In the genomic region with DNA sequence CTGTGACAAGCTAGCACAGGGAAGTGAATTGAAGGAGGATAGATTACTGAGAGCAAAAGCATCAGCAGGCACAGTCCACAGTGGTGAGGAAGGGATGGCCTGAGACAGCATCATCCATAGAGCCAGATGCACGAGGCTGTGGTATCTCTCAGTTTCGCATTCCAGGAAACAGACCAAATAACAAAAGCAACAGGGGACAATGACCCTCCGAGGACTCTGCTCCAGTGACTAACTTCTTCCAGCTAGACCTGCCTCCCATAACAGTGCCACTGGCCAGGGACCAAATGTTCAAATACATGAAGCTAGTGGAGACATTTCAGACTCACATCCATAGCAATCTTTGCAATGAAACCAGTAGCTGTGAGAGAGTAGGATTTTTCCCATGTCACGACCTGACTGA, we compare ENCODE assay signal across 18 mouse cellular contexts. TPM values are rescaled to one million over a fixed set of nuclear protein-coding genes. Genes with fewer than 3 reads are reported as not detected.
DNase-seq lines count a peak whose midpoint lies in the region; ATAC-seq lines count a peak whose summit lies in the region.
"Had no signal": no experiment of that assay in that cellular context is flagged by ENCODE, and none has a peak within 500 bp of the region (broad histone marks: within the 10 kb centered on the region; RNA-seq: fewer than 3 reads in every experiment).

No protein-coding gene starts in this region.

- H3K36me3 ChIP-seq in heart, embryonic 12.5 days = no peaks in the 10 kb centered on the region
- H3K36me3 ChIP-seq: embryonic facial prominence, embryonic 10.5 days; embryonic facial prominence, embryonic 12.5 days; forebrain, embryonic 15.5 days had no signal

- no peak for DNase-seq in heart, adult 8-10 months (ENCODE audit: low spot score)
- DNase-seq in heart, postnatal 4 days = peak; percentile 10
- no peak for DNase-seq in heart, adult 18-20 months
- DNase-seq in Muller cell, postnatal 12 days (ENCODE audit: inconsistent ontology term) = peak; percentile 62
- no peak for DNase-seq in left cerebral cortex, postnatal 10 days (ENCODE audit: extremely low spot score in 1 of 2, low spot score in 2 of 2)
- DNase-seq: adrenal gland, adult 8-10 months; adrenal gland, postnatal 14 days; adrenal gland, postnatal 36 days; cerebellum, adult 11-12 months; cerebellum, adult 2 months; cerebellum, adult 9-10 months had no signal

- 33% methylated on average over 4 of the region's 4 CpGs for WGBS in heart, embryonic 12.5 days

- intact Hi-C loops in left cerebral cortex, postnatal 10 days (cut with DNase I) = no loop called here

- H3K27me3 ChIP-seq in heart, embryonic 12.5 days (replicated peaks) = no peaks in the 10 kb centered on the region
- H3K27me3 ChIP-seq: embryonic facial prominence, embryonic 12.5 days; forebrain, embryonic 13.5 days; forebrain, embryonic 15.5 days; Patski had no signal

- peak; percentile 36; the same call in 1 of the 2 replicates for ATAC-seq in heart, embryonic 12.5 days (ENCODE audit: insufficient number of reproducible peaks, low FRiP score)
- ATAC-seq: activated CD4-positive, CD25-positive, alpha-beta regulatory T cell, adult 4 months; forebrain, embryonic 13.5 days; forebrain, embryonic 15.5 days; Patski had no signal

- H3K9ac ChIP-seq in heart, embryonic 12.5 days = no peak overlapping the region
- H3K9ac ChIP-seq: embryonic facial prominence, embryonic 12.5 days; forebrain, embryonic 13.5 days; forebrain, embryonic 15.5 days had no signal

- H3K27ac ChIP-seq in heart, embryonic 12.5 days (ENCODE audit: poor library complexity, severe bottlenecking) = no peak overlapping the region
- H3K27ac ChIP-seq: embryonic facial prominence, embryonic 10.5 days; embryonic facial prominence, embryonic 12.5 days; forebrain, embryonic 13.5 days; forebrain, embryonic 15.5 days had no signal

- H3K9me3 ChIP-seq in heart, embryonic 12.5 days (replicated peaks) = no peaks in the 10 kb centered on the region
- H3K9me3 ChIP-seq: embryonic facial prominence, embryonic 10.5 days; embryonic facial prominence, embryonic 12.5 days; forebrain, embryonic 13.5 days; forebrain, embryonic 15.5 days had no signal

- H3K4me2 ChIP-seq in heart, embryonic 12.5 days = no peak overlapping the region
- H3K4me2 ChIP-seq: embryonic facial prominence, embryonic 12.5 days; forebrain, embryonic 13.5 days; forebrain, embryonic 15.5 days had no signal

- no peak overlapping the region for H3K4me3 ChIP-seq in heart, embryonic 12.5 days
- H3K4me3 ChIP-seq: embryonic facial prominence, embryonic 10.5 days; embryonic facial prominence, embryonic 12.5 days; forebrain, embryonic 13.5 days; forebrain, embryonic 15.5 days had no signal

- H3K4me1 ChIP-seq in heart, embryonic 12.5 days (replicated peaks) = peaks cover 6% of the 10 kb centered on the region
- H3K4me1 ChIP-seq: embryonic facial prominence, embryonic 12.5 days; forebrain, embryonic 13.5 days; forebrain, embryonic 15.5 days had no signal

RNA-seq across cellular contexts. Expression of a gene that starts 43.4 kb away (rescaled TPM):
- polyA plus RNA-seq in heart, embryonic 12.5 days (2016; fragmentation: Nextera tagmentation; extraction: Ambion mirVana) = 2.6 and 3.0 TPM in 2 replicates
- 1 to 10 TPM; 1.9 to 3.3 (median 2.7) TPM for total RNA-seq in heart, adult 8-10 months (2022)
- 1 to 10 TPM; 7.1 TPM for total RNA-seq in heart, postnatal 4 days (2021)
- total RNA-seq in heart, adult 18-20 months (2021) = 1 to 10 TPM; 2.3 to 2.9 TPM
- 1 to 10 TPM; 7.2 to 7.8 TPM for total RNA-seq in left cerebral cortex, postnatal 10 days (2021)

Comparison
In these comparisons a context has a peak if more than half of its experiments do, and no peak if none do; other contexts are left out.
1. DNase-seq: peak in heart, postnatal 4 days (single experiment) and Muller cell, postnatal 12 days (single experiment); none in heart, adult 8-10 months (single experiment), heart, adult 18-20 months (0 of 2) and left cerebral cortex, postnatal 10 days (0 of 2).